Mouse (Mus musculus): ENCODE measurements around the gene Wdr74.

- no peak; the same call in 1 of the 2 replicates for TF ChIP-seq CTCF (conservative IDR thresholded peaks at IDR 0.05; ENCODE audit: insufficient read depth, insufficient read length, low read depth, low read length)
- no peak for TF ChIP-seq POLR2A (IDR thresholded peaks at IDR 0.05; ENCODE audit: low read depth, low read length)
These were observed 50.6 kb downstream of the Wdr74 start, which contains the start of gene Taf6l for GRCm38 (mm10) chr19:8786008-8786781.
